Mouse (Mus musculus): ENCODE results near the gene Ppil6. TPM values are rescaled to one million over a fixed set of nuclear protein-coding genes. Genes with fewer than 3 reads are reported as not detected.

Ppil6 gene
- polyA plus RNA-seq, 1 experiment from 2014 or later, result 3.5 TPM

DNA sequence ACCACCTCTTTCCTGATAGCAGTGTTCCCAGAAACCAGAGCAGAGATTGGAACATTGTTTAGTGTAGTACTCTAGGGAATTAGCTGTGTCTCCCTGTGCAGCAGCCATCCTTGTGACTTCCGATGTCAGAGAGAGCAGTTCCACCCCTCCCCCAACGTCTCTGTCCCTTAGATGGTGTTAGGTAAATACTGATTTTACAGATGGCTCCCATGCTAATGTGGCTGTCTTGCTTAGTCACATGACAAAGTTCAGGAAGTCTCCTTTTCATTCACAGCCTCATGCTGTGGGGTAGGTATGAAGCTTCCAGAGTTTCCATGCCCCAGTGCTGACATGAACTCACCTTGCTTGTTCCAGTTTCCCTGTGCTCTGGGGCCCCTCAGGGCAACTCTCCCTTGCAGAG is 29.7 kb upstream of the Ppil6 start:
- no peak overlapping the region for H3K4me2 ChIP-seq (ENCODE audit: low read depth, low read length)
- H3K9ac ChIP-seq (replicated peaks; ENCODE audit: low read depth, low read length), result no peak overlapping the region
- no peak overlapping the region for H3K4me3 ChIP-seq (ENCODE audit: low read depth, low read length)
- H3K27ac ChIP-seq (ENCODE audit: low read depth, low read length), result no peak overlapping the region
- no peaks in the 10 kb centered on the region for H3K27me3 ChIP-seq (ENCODE audit: control insufficient read depth, insufficient read depth, low read length)
- 23% methylated on average over 2 of the region's 2 CpGs for WGBS
- H3K36me3 ChIP-seq (ENCODE audit: control insufficient read depth, insufficient read depth, low read length), result peaks cover 14% of the 10 kb centered on the region
- H3K4me1 ChIP-seq (ENCODE audit: control insufficient read depth, insufficient read depth, low read length), result no peaks in the 10 kb centered on the region
- no peak for ATAC-seq (ENCODE audit: low read depth)
- H3K9me3 ChIP-seq (ENCODE audit: control insufficient read depth, low read length), result no peaks in the 10 kb centered on the region

DNA sequence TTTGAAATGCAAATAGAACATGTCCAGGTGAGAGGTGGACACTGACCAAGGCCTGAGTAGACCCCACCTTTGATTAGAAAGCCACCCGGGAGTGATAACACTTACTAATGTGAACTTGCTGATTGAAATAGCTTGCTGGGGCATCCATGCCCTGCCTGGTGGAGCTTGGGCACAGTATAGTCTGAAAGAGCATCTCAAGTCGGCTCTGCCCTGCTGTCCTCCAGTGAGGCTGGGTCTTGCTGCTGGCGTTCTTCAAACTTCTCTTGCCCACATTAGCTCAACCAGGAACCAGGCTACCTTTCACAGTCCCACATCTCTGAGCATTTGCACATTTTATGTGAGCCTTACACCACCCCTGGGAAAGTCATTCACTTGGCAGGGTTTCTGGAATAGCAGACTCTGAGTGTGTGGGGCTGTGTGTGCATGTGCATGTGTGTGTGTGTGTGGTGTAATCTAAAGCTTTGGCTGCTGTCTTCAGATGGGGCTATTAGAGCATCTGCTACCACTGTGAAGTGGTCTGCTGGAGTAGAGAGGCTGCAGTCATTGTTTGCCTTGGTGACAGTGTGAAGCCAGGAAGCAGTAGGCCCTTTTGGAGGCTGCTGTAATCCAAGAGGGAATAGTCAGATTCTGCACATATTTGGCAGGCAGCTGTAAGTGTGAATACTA is 29.0 kb upstream of the Ppil6 start:
- H3K9me3 ChIP-seq (ENCODE audit: control insufficient read depth, low read length), result no peaks in the 10 kb centered on the region
- peaks cover 16% of the 10 kb centered on the region for H3K36me3 ChIP-seq (ENCODE audit: control insufficient read depth, insufficient read depth, low read length)
- no peak overlapping the region for H3K9ac ChIP-seq (replicated peaks; ENCODE audit: low read depth, low read length)
- no peaks in the 10 kb centered on the region for H3K4me1 ChIP-seq (ENCODE audit: control insufficient read depth, insufficient read depth, low read length)
- H3K27ac ChIP-seq (ENCODE audit: low read depth, low read length), result no peak overlapping the region
- H3K4me3 ChIP-seq (ENCODE audit: low read depth, low read length), result no peak overlapping the region
- no peak overlapping the region for H3K4me2 ChIP-seq (ENCODE audit: low read depth, low read length)
- no peaks in the 10 kb centered on the region for H3K27me3 ChIP-seq (ENCODE audit: control insufficient read depth, insufficient read depth, low read length)
- WGBS, result 90% methylated on average over 3 of the region's 3 CpGs
- 0 out of 2 replicates have a peak, but pooled peaks have one; percentile 17 for ATAC-seq (ENCODE audit: low read depth)

DNA sequence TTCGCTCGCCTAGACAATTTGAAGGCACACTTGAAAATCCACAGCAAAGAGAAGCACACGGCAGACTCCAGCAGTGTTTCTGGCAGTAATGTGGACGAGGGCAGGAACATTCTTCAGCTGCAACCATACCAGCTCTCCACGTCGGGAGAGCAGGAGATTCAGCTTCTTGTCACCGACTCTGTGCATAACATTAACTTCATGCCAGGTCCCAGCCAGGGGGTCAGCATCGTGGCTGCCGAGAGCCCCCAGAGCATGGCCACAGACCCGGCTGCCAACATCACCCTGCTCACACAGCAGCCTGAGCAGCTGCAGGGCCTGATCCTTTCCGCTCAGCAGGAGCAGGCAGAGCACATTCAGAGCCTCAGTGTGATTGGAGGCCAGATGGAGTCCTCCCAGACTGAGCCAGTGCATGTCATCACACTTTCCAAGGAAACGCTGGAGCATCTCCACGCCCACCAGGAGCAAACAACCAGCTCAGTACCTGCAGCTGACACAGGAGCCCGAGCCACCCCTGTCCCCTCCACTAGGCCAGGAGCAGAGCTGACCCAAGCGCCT is 25.8 kb upstream of the Ppil6 start:
- Histone ChIP-seq H3K4me1 (ENCODE audit: control insufficient read depth, insufficient read depth, low read length) (no peaks in the 10 kb centered on the region), H3K27ac (ENCODE audit: low read depth, low read length) (no peak overlapping the region), H3K9me3 (ENCODE audit: control insufficient read depth, low read length) (no peaks in the 10 kb centered on the region), H3K4me3 (ENCODE audit: low read depth, low read length) (no peak overlapping the region), H3K9ac (replicated peaks; ENCODE audit: low read depth, low read length) (no peak overlapping the region), H3K36me3 (ENCODE audit: control insufficient read depth, insufficient read depth, low read length) (peaks cover 9% of the 10 kb centered on the region), H3K4me2 (ENCODE audit: low read depth, low read length) (no peak overlapping the region), H3K27me3 (ENCODE audit: control insufficient read depth, insufficient read depth, low read length) (no peaks in the 10 kb centered on the region)
- no peak for ATAC-seq (ENCODE audit: low read depth)
- 28% methylated on average over 15 of the region's 15 CpGs for WGBS

DNA sequence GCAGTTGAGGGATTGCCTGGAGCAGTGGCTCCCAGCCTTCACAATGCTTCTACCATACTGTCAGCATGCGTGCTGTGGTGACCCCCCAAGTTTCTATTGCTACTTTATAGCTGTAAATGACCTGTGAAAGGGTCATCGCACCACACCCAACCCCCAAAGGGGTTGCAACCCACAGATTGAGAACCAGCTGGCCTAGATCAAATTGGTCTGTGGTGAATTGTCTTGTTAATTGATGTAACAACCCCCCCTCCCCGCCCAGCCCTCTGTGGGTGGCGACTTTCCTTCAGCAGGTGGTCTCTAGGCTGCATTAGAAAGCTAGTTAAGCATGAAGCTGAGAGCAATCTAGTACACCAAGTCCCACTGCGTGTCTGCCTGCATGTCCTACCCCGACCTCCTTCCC is 22.9 kb upstream of the Ppil6 start:
- 11% methylated on average over 6 of the region's 6 CpGs for WGBS

DNA sequence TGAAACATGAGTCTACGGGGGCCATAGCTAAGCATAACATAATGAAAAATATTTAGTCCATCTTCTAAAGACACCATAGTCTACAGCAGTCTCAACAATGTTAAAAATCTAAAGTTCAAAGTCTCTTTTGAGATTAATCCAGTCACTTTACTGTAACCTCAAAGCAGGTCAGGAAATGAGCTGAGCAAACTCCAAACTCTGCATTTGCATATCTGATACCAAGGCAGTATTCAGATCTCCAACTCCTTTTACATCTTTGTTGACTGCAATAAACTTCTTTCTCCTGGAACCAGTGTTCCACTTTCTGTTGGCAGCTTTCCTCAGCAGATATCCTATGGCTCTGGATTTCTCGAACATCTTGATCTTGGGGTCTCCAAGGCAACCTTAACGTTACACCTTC is 19.5 kb upstream of the Ppil6 start:
- Histone ChIP-seq H3K9me3 (ENCODE audit: control insufficient read depth, low read length) (no peaks in the 10 kb centered on the region), H3K27ac (ENCODE audit: low read depth, low read length) (no peak overlapping the region), H3K4me2 (ENCODE audit: low read depth, low read length) (no peak overlapping the region), H3K27me3 (ENCODE audit: control insufficient read depth, insufficient read depth, low read length) (no peaks in the 10 kb centered on the region), H3K4me1 (ENCODE audit: control insufficient read depth, insufficient read depth, low read length) (peaks cover under 1% of the 10 kb centered on the region; the same call in 1 of the 2 replicates), H3K9ac (replicated peaks; ENCODE audit: low read depth, low read length) (no peak overlapping the region), H3K36me3 (ENCODE audit: control insufficient read depth, insufficient read depth, low read length) (peaks cover 6% of the 10 kb centered on the region; the same call in 1 of the 2 replicates), H3K4me3 (ENCODE audit: low read depth, low read length) (no peak overlapping the region)
- ATAC-seq (ENCODE audit: low read depth), result no peak
- 84% methylated on average over 3 of the region's 3 CpGs for WGBS

More for the DNA sequence above, 22.9 kb upstream of the Ppil6 start:
- H3K9ac ChIP-seq (replicated peaks; ENCODE audit: low read depth, low read length), result no peak overlapping the region
- no peak overlapping the region for H3K4me3 ChIP-seq (ENCODE audit: low read depth, low read length)
- no peaks in the 10 kb centered on the region for H3K9me3 ChIP-seq (ENCODE audit: control insufficient read depth, low read length)
- H3K27me3 ChIP-seq (ENCODE audit: control insufficient read depth, insufficient read depth, low read length), result no peaks in the 10 kb centered on the region
- H3K4me2 ChIP-seq (ENCODE audit: low read depth, low read length), result no peak overlapping the region
- ATAC-seq (ENCODE audit: low read depth), result no peak; the same call in 1 of the 2 replicates
- H3K27ac ChIP-seq (ENCODE audit: low read depth, low read length), result no peak overlapping the region
- no peaks in the 10 kb centered on the region for H3K4me1 ChIP-seq (ENCODE audit: control insufficient read depth, insufficient read depth, low read length)
- peaks cover 9% of the 10 kb centered on the region for H3K36me3 ChIP-seq (ENCODE audit: control insufficient read depth, insufficient read depth, low read length)

DNA sequence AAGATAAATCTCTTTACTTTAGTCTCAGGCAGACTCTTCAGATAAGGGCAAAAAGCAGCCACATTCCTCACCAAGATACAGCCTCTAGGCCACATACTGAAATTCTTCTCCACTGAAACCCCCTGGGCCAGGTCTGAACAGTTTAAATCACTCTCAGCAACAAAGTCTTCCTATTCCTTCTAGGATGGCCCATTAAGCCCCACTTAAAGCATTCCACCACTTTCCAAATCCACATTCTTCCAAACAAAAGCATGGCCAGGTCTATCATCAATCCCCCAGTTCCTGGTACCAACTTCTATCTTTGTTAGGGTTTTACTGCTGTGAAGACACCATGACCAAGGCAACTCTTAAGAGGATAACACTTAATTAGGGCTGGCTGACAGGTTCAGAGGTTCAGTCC is 17.7 kb upstream of the Ppil6 start:
- no peaks in the 10 kb centered on the region for H3K36me3 ChIP-seq (ENCODE audit: control insufficient read depth, insufficient read depth, low read length)
- ATAC-seq (ENCODE audit: low read depth), result no peak

DNA sequence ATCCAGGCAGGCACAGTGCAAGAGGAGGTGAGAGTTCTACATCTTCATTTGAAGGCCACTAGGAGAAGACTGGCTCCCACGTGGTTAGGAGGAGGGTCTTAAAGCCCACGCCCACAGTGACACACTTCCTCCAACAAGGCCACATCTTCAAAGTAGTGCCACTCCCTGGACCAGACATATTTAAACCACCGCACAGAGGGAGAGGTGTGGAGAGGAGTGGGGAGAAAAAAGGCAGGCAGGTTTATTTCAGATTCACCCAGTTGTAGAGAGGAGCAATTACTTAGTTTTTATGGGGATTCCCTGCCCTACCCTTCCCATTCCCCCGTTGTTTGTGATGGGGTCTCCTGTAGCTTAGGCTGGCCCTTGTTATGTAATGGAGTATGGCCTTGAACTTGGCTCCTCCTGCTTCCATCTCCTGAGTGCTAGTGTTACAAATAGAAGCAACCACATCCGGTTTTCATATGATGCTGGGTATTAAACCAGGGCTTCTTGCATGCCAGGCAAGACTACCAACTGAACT is 17.2 kb upstream of the Ppil6 start:
- no peaks in the 10 kb centered on the region for H3K9me3 ChIP-seq (ENCODE audit: control insufficient read depth, low read length)
- no peaks in the 10 kb centered on the region for H3K36me3 ChIP-seq (ENCODE audit: control insufficient read depth, insufficient read depth, low read length)
- H3K4me1 ChIP-seq (ENCODE audit: control insufficient read depth, insufficient read depth, low read length), result peaks cover 16% of the 10 kb centered on the region
- no peaks in the 10 kb centered on the region for H3K27me3 ChIP-seq (ENCODE audit: control insufficient read depth, insufficient read depth, low read length)
- H3K4me3 ChIP-seq (ENCODE audit: low read depth, low read length), result no peak overlapping the region
- no peak overlapping the region for H3K9ac ChIP-seq (replicated peaks; ENCODE audit: low read depth, low read length)
- 75% methylated on average over 5 of the region's 5 CpGs for WGBS
- ATAC-seq (ENCODE audit: low read depth), result no peak
- H3K27ac ChIP-seq (ENCODE audit: low read depth, low read length), result no peak overlapping the region
- no peak overlapping the region for H3K4me2 ChIP-seq (ENCODE audit: low read depth, low read length)

More for the DNA sequence above, 17.7 kb upstream of the Ppil6 start:
- Histone ChIP-seq H3K27me3 (ENCODE audit: control insufficient read depth, insufficient read depth, low read length) (no peaks in the 10 kb centered on the region), H3K9ac (replicated peaks; ENCODE audit: low read depth, low read length) (no peak overlapping the region), H3K9me3 (ENCODE audit: control insufficient read depth, low read length) (no peaks in the 10 kb centered on the region), H3K4me2 (ENCODE audit: low read depth, low read length) (no peak overlapping the region), H3K27ac (ENCODE audit: low read depth, low read length) (no peak overlapping the region), H3K4me3 (ENCODE audit: low read depth, low read length) (no peak overlapping the region), H3K4me1 (ENCODE audit: control insufficient read depth, insufficient read depth, low read length) (peaks cover 13% of the 10 kb centered on the region; the same call in 1 of the 2 replicates)

DNA sequence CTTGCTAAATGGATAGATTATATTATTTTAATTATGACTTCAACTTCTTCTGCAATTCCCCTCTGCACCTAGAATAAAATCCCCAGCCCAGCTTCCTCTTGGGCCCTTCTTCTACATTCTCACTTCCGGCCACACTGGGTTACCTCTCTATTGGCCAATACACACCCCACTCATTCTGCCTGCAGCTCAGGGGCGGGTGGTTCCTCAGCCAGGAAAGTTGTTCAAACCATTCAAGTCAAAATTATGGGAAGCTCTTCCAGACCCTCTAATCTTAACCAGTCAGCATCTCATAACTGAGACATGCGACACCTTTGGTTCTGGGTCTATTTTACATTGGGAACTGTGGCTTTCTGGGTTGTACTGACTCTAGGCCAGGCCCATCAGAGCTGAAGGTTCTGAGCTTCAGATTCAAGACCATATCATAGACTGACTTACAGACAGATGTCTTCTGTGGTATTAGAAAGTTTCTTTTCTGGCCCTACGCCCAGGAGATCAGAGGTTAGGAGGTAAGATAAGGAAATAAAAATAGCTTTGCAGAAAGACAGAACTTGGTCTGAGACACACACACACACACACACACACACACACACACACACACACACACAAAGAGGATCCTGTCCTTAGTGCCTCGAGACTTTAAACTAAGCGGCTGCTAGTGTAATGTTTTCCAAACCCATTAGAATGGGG is 16.3 kb upstream of the Ppil6 start:
- Histone ChIP-seq H3K4me2 (ENCODE audit: low read depth, low read length) (no peak overlapping the region), H3K4me1 (ENCODE audit: control insufficient read depth, insufficient read depth, low read length) (peaks cover 18% of the 10 kb centered on the region), H3K9ac (replicated peaks; ENCODE audit: low read depth, low read length) (no peak overlapping the region), H3K27ac (ENCODE audit: low read depth, low read length) (no peak overlapping the region), H3K36me3 (ENCODE audit: control insufficient read depth, insufficient read depth, low read length) (no peaks in the 10 kb centered on the region), H3K27me3 (ENCODE audit: control insufficient read depth, insufficient read depth, low read length) (no peaks in the 10 kb centered on the region), H3K9me3 (ENCODE audit: control insufficient read depth, low read length) (no peaks in the 10 kb centered on the region), H3K4me3 (ENCODE audit: low read depth, low read length) (no peak overlapping the region)
- ATAC-seq (ENCODE audit: low read depth), result no peak
- WGBS, result 83% methylated on average over 6 of the region's 6 CpGs

DNA sequence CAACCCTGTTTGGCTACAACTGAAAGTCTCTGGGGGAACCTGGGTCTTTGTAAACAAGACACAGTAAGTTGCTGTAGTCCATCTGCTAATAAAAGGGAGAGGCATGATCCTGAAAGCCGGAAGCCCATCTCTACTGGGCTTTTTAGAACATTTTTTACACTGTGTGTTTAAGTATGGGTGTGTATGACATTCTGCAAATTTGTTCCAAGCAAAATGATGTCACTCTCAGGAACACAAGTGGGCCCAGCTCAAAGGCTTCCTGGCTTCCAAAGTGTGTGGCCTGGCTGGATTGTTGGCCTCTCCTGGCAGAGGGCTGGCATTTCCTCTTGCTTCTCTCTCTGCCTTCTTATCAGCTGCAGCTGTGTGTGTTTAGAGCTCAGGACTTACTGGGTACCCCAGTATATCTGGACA is 15.3 kb upstream of the Ppil6 start:
- H3K4me1 ChIP-seq (ENCODE audit: control insufficient read depth, insufficient read depth, low read length), result peaks cover 18% of the 10 kb centered on the region
- no peak overlapping the region for H3K27ac ChIP-seq (ENCODE audit: low read depth, low read length)
- 82% methylated on average over 1 of the region's 1 CpGs for WGBS
- H3K4me2 ChIP-seq (ENCODE audit: low read depth, low read length), result no peak overlapping the region
- no peaks in the 10 kb centered on the region for H3K9me3 ChIP-seq (ENCODE audit: control insufficient read depth, low read length)
- H3K9ac ChIP-seq (replicated peaks; ENCODE audit: low read depth, low read length), result no peak overlapping the region
- no peak for ATAC-seq (ENCODE audit: low read depth)
- no peak overlapping the region for H3K4me3 ChIP-seq (ENCODE audit: low read depth, low read length)
- H3K36me3 ChIP-seq (ENCODE audit: control insufficient read depth, insufficient read depth, low read length), result no peaks in the 10 kb centered on the region
- H3K27me3 ChIP-seq (ENCODE audit: control insufficient read depth, insufficient read depth, low read length), result no peaks in the 10 kb centered on the region
